Mouse (Mus musculus): ENCODE measurements at regions not wholly inside any gene's neighbourhood (a gene's known extent, or its start where the extent isn't known, plus 50 kb on each side); places are given as distances from the start of the nearest gene placed in this dataset.

- Histone ChIP-seq H3K36me3 (no peaks in the 10 kb centered on the region), H3K9me3 (no peaks in the 10 kb centered on the region), H3K27me3 (no peaks in the 10 kb centered on the region), H3K9ac (replicated peaks) (no peak overlapping the region), H3K4me2 (replicated peaks) (no peak overlapping the region), H3K27ac (replicated peaks) (no peak overlapping the region), H3K4me1 (no peaks in the 10 kb centered on the region), H3K4me3 (no peak overlapping the region)
- no peak for ATAC-seq (ENCODE audit: low FRiP score, low read depth)
Observed at GRCm38 (mm10) chr3:27046313-27046712, 107.4 kb downstream of the Ect2 start.

- 0 out of 2 replicates have a peak overlapping the region, but pooled peaks have one; percentile 7 for H3K27ac ChIP-seq (replicated peaks)
- H3K4me3 ChIP-seq: no peak overlapping the region
- 70% methylated on average over 7 of the region's 7 CpGs for WGBS
- ATAC-seq (ENCODE audit: low FRiP score, low read depth): 0 out of 2 replicates have a peak, but pooled peaks have one; percentile 38
- H3K4me2 ChIP-seq (replicated peaks): no peak overlapping the region
- no peak overlapping the region for H3K9ac ChIP-seq (replicated peaks)
- no peaks in the 10 kb centered on the region for H3K9me3 ChIP-seq
- no peaks in the 10 kb centered on the region for H3K36me3 ChIP-seq
- no peaks in the 10 kb centered on the region for H3K4me1 ChIP-seq
- no peaks in the 10 kb centered on the region for H3K27me3 ChIP-seq
Observed at GRCm38 (mm10) chr3:27044730-27045129, 108.9 kb downstream of the Ect2 start.

Measured in midbrain, embryonic 12.5 days (tissue).